Mouse (Mus musculus): ENCODE results near the gene Dnhd1. TPM values are rescaled to one million over a fixed set of nuclear protein-coding genes. Genes with fewer than 3 reads are reported as not detected.

Dnhd1 gene
- polyA plus RNA-seq, 1 experiment from 2014 or later: 0.58 TPM

- peaks cover 22% of the 10 kb centered on the region for H3K36me3 ChIP-seq
- H3K27ac ChIP-seq: peak overlapping the region; percentile 94
- DNase-seq (ENCODE audit: low spot score): peak; percentile 73
- H3K4me3 ChIP-seq: peak overlapping the region; percentile 79
- no peaks in the 10 kb centered on the region; the same call in 1 of the 2 replicates for H3K27me3 ChIP-seq (ENCODE audit: insufficient read depth, poor library complexity, severe bottlenecking)
- 17% methylated on average over 4 of the region's 4 CpGs for WGBS
- no peaks in the 10 kb centered on the region for H3K9me3 ChIP-seq
- H3K4me1 ChIP-seq: peaks cover 51% of the 10 kb centered on the region
These were observed 18.1 kb upstream of the Dnhd1 start for GRCm38 (mm10) chr7:105632551-105632972.

- WGBS: under 1% methylated on average over 43 of the region's 71 CpGs
- peak; percentile 94 for DNase-seq (ENCODE audit: low spot score)
- Histone ChIP-seq H3K4me1 (peaks cover 52% of the 10 kb centered on the region), H3K27ac (peak within 1 kb of the TSS; percentile 94), H3K9me3 (no peaks in the 10 kb centered on the region), H3K27me3 (ENCODE audit: insufficient read depth, poor library complexity, severe bottlenecking) (no peaks in the 10 kb centered on the region; the same call in 1 of the 2 replicates), H3K4me3 (peak within 1 kb of the TSS; percentile 79), H3K36me3 (peaks cover 29% of the 10 kb centered on the region)
These were observed 17.4 kb upstream of the Dnhd1 start, which contains the start of gene Trim3 for GRCm38 (mm10) chr7:105633127-105633800. Trim3 (minus strand) TSS chr7:105633571.

GRCm38 (mm10) chr7:105633801-105634135 is 16.9 kb upstream of the Dnhd1 start:
- H3K4me3 ChIP-seq: peak overlapping the region; percentile 79
- peaks cover 48% of the 10 kb centered on the region for H3K4me1 ChIP-seq
- H3K36me3 ChIP-seq: peaks cover 34% of the 10 kb centered on the region
- DNase-seq (ENCODE audit: low spot score): no peak
- no peaks in the 10 kb centered on the region; the same call in 1 of the 2 replicates for H3K27me3 ChIP-seq (ENCODE audit: insufficient read depth, poor library complexity, severe bottlenecking)
- peak overlapping the region; percentile 94 for H3K27ac ChIP-seq
- no peaks in the 10 kb centered on the region for H3K9me3 ChIP-seq
- WGBS: 7% methylated on average over 10 of the region's 10 CpGs

GRCm38 (mm10) chr7:105634272-105634920 is 16.2 kb upstream of the Dnhd1 start:
- Histone ChIP-seq H3K36me3 (peaks cover 36% of the 10 kb centered on the region), H3K9me3 (no peaks in the 10 kb centered on the region), H3K27me3 (ENCODE audit: insufficient read depth, poor library complexity, severe bottlenecking) (no peaks in the 10 kb centered on the region; the same call in 1 of the 2 replicates), H3K4me3 (peak overlapping the region; percentile 79; the same call in 1 of the 2 replicates), H3K27ac (peak overlapping the region; percentile 94; the same call in 1 of the 2 replicates), H3K4me1 (peaks cover 48% of the 10 kb centered on the region)
- 61% methylated on average over 9 of the region's 9 CpGs for WGBS
- peak; percentile 72 for DNase-seq (ENCODE audit: low spot score)

- 100% methylated on average over 2 of the region's 2 CpGs for WGBS
- peaks cover 40% of the 10 kb centered on the region for H3K4me1 ChIP-seq
These were observed 14.9 kb upstream of the Dnhd1 start for GRCm38 (mm10) chr7:105635726-105636125.

GRCm38 (mm10) chr7:105638776-105639175 is 11.9 kb upstream of the Dnhd1 start:
- no peak for DNase-seq (ENCODE audit: low spot score)
- Histone ChIP-seq H3K27me3 (ENCODE audit: insufficient read depth, poor library complexity, severe bottlenecking) (no peaks in the 10 kb centered on the region; the same call in 1 of the 2 replicates), H3K4me1 (peaks cover 39% of the 10 kb centered on the region), H3K9me3 (no peaks in the 10 kb centered on the region), H3K4me3 (no peak overlapping the region), H3K36me3 (peaks cover 44% of the 10 kb centered on the region), H3K27ac (no peak overlapping the region)
- 87% methylated on average over 6 of the region's 6 CpGs for WGBS

More at GRCm38 (mm10) chr7:105635726-105636125, 14.9 kb upstream of the Dnhd1 start:
- H3K36me3 ChIP-seq: peaks cover 36% of the 10 kb centered on the region
- no peaks in the 10 kb centered on the region for H3K9me3 ChIP-seq
- no peaks in the 10 kb centered on the region; the same call in 1 of the 2 replicates for H3K27me3 ChIP-seq (ENCODE audit: insufficient read depth, poor library complexity, severe bottlenecking)
- DNase-seq (ENCODE audit: low spot score): no peak
- no peak overlapping the region for H3K4me3 ChIP-seq
- no peak overlapping the region for H3K27ac ChIP-seq

GRCm38 (mm10) chr7:105639304-105639703 is 11.3 kb upstream of the Dnhd1 start:
- Histone ChIP-seq H3K27me3 (ENCODE audit: insufficient read depth, poor library complexity, severe bottlenecking) (no peaks in the 10 kb centered on the region; the same call in 1 of the 2 replicates), H3K9me3 (no peaks in the 10 kb centered on the region), H3K27ac (0 out of 2 replicates have a peak overlapping the region, but pooled peaks have one; percentile 87), H3K4me1 (peaks cover 34% of the 10 kb centered on the region), H3K4me3 (peak overlapping the region; percentile 74), H3K36me3 (peaks cover 45% of the 10 kb centered on the region)
- 70% methylated on average over 9 of the region's 9 CpGs for WGBS
- no peak for DNase-seq (ENCODE audit: low spot score)

- H3K4me1 ChIP-seq: peaks cover 29% of the 10 kb centered on the region
- no peak for DNase-seq (ENCODE audit: low spot score)
- no peaks in the 10 kb centered on the region for H3K9me3 ChIP-seq
- no peaks in the 10 kb centered on the region; the same call in 1 of the 2 replicates for H3K27me3 ChIP-seq (ENCODE audit: insufficient read depth, poor library complexity, severe bottlenecking)
- 6% methylated on average over 2 of the region's 2 CpGs for WGBS
- peaks cover 45% of the 10 kb centered on the region for H3K36me3 ChIP-seq
- H3K4me3 ChIP-seq: peak within 1 kb of the TSS; percentile 74
- peak within 1 kb of the TSS; percentile 87 for H3K27ac ChIP-seq
These were observed 10.9 kb upstream of the Dnhd1 start, which contains the start of gene Timm10b for GRCm38 (mm10) chr7:105639756-105640155. Timm10b (plus strand) TSS chr7:105640056.

GRCm38 (mm10) chr7:105640233-105640893 is 10.3 kb upstream of the Dnhd1 start, which contains the start of the genes Arfip2 and Gm45799:
Arfip2 (minus strand) TSS chr7:105640416.
Gm45799 (plus strand) TSS chr7:105640552.
- no peaks in the 10 kb centered on the region for H3K9me3 ChIP-seq
- peak; percentile 99 for DNase-seq (ENCODE audit: low spot score)
- H3K4me3 ChIP-seq: peak within 1 kb of the TSS; percentile 74
- H3K36me3 ChIP-seq: peaks cover 45% of the 10 kb centered on the region
- under 1% methylated on average over 45 of the region's 45 CpGs for WGBS
- H3K27me3 ChIP-seq (ENCODE audit: insufficient read depth, poor library complexity, severe bottlenecking): no peaks in the 10 kb centered on the region; the same call in 1 of the 2 replicates
- H3K4me1 ChIP-seq: peaks cover 28% of the 10 kb centered on the region
- H3K27ac ChIP-seq: peak within 1 kb of the TSS; percentile 87

GRCm38 (mm10) chr7:105640894-105641255 is 9.8 kb upstream of the Dnhd1 start:
- Histone ChIP-seq H3K4me3 (peak overlapping the region; percentile 74), H3K4me1 (peaks cover 28% of the 10 kb centered on the region), H3K9me3 (no peaks in the 10 kb centered on the region), H3K27ac (peak overlapping the region; percentile 87), H3K36me3 (peaks cover 40% of the 10 kb centered on the region), H3K27me3 (ENCODE audit: insufficient read depth, poor library complexity, severe bottlenecking) (no peaks in the 10 kb centered on the region)
- WGBS: under 1% methylated on average over 18 of the region's 18 CpGs
- peak; percentile 79 for DNase-seq (ENCODE audit: low spot score)

GRCm38 (mm10) chr7:105641936-105642335 is 8.7 kb upstream of the Dnhd1 start:
- Histone ChIP-seq H3K4me1 (peaks cover 28% of the 10 kb centered on the region), H3K36me3 (peaks cover 30% of the 10 kb centered on the region), H3K9me3 (no peaks in the 10 kb centered on the region), H3K27me3 (ENCODE audit: insufficient read depth, poor library complexity, severe bottlenecking) (no peaks in the 10 kb centered on the region), H3K4me3 (0 out of 2 replicates have a peak overlapping the region, but pooled peaks have one; percentile 74), H3K27ac (no peak overlapping the region)
- 56% methylated on average over 3 of the region's 3 CpGs for WGBS
- DNase-seq (ENCODE audit: low spot score): no peak

GRCm38 (mm10) chr7:105685541-105686197 is 35.0 kb downstream of the Dnhd1 start:
- H3K27me3 ChIP-seq (ENCODE audit: insufficient read depth, poor library complexity, severe bottlenecking): no peaks in the 10 kb centered on the region
- H3K27ac ChIP-seq: no peak overlapping the region
- H3K4me3 ChIP-seq: peak overlapping the region; percentile 31; the same call in 1 of the 2 replicates
- 16% methylated on average over 13 of the region's 13 CpGs for WGBS
- no peaks in the 10 kb centered on the region for H3K9me3 ChIP-seq
- no peak for DNase-seq (ENCODE audit: low spot score)
- H3K36me3 ChIP-seq: no peaks in the 10 kb centered on the region
- H3K4me1 ChIP-seq: no peaks in the 10 kb centered on the region

All from heart, embryonic 10.5 days (tissue).